Mouse (Mus musculus) forebrain, embryonic 11.5 days (tissue): ENCODE data around the gene Sypl2. TPM values are rescaled to one million over a fixed set of nuclear protein-coding genes. Genes with fewer than 3 reads are reported as not detected.

ENCODE experiments used
- ATAC-seq: fragments of 200-750 bp; cut with Nextera tagmentation; replicated peaks from 2 replicates; pipeline ENCODE4 v1.8.0; 2017; ENCODE audit warnings: moderate TSS enrichment; ENCODE audit not compliant: low FRiP score
- DNase-seq: peaks from one replicate; pipeline ENCODE4 v3.0.0-alpha.2; 2017; ENCODE audit warnings: low spot score
- H3K27ac ChIP-seq: fragments of 300-500 bp; sonication (generic); 2 replicates; pipeline ENCODE4 v1.5.1; 2014; ENCODE audit warnings: low read depth, low read length
- H3K27me3 ChIP-seq: fragments of 300-500 bp; sonication (generic); 2 replicates; pipeline ENCODE4 v1.6.1; 2014; ENCODE audit warnings: mild to moderate bottlenecking, low read length, mixed read lengths; ENCODE audit not compliant: control insufficient read depth, insufficient read depth
- H3K36me3 ChIP-seq: fragments of 300-500 bp; sonication (generic); 2 replicates; pipeline ENCODE4 v1.6.1; 2014; ENCODE audit warnings: mild to moderate bottlenecking, low read length, moderate library complexity, mixed read lengths; ENCODE audit not compliant: control insufficient read depth, insufficient read depth
- H3K4me1 ChIP-seq: fragments of 300-500 bp; sonication (generic); replicated peaks from 2 replicates; pipeline ENCODE4 v1.6.1; 2014; ENCODE audit warnings: low read length, mixed read lengths; ENCODE audit not compliant: control insufficient read depth, insufficient read depth
- H3K4me2 ChIP-seq: fragments of 300-500 bp; sonication (generic); 2 replicates; pipeline ENCODE4 v1.6.1; 2014; ENCODE audit warnings: low read depth, mild to moderate bottlenecking, low read length, moderate library complexity, mixed read lengths; ENCODE audit not compliant: severe bottlenecking
- H3K4me3 ChIP-seq: fragments of 300-500 bp; sonication (generic); 2 replicates; pipeline ENCODE4 v1.5.1; 2014; ENCODE audit warnings: low read depth, low read length
- H3K9ac ChIP-seq: fragments of 300-500 bp; sonication (generic); 2 replicates; pipeline ENCODE4 v1.6.1; 2014; ENCODE audit warnings: low read length
- H3K9me3 ChIP-seq: fragments of 300-500 bp; sonication (generic); 2 replicates; pipeline ENCODE4 v1.6.1; 2016; ENCODE audit warnings: low read length, mixed read lengths; ENCODE audit not compliant: control insufficient read depth
- WGBS: fragments of 180-500 bp; shearing (Covaris S2); extraction: QIAGEN DNeasy Blood & Tissue Kit; methylation state at CpG from one replicate; pipeline ENCODE4 v1.1.7; 2014; 5-methylcytosine and 5-hydroxymethylcytosine counted together
- polyA plus RNA-seq: library from polyadenylated mRNA; unstranded; fragments of >200 nt; fragmentation: Nextera tagmentation; extraction: Ambion mirVana; gene quantifications from 2 replicates; pipeline ENCODE4 v1.2.1, GENCODE M21; 2014

The Sypl2 gene
- polyA plus RNA-seq, 1 experiment from 2014 or later = 2.3 TPM

- Histone ChIP-seq H3K36me3 (no peaks in the 10 kb centered on the region), H3K27me3 (peaks cover 13% of the 10 kb centered on the region), H3K4me3 (no peak overlapping the region), H3K27ac (no peak overlapping the region), H3K4me2 (no peak overlapping the region), H3K9ac (no peak overlapping the region), H3K9me3 (no peaks in the 10 kb centered on the region), H3K4me1 (no peaks in the 10 kb centered on the region)
- 88% methylated on average over 4 of the region's 4 CpGs for WGBS
- peak; percentile 6 for DNase-seq
- ATAC-seq = no peak
These were observed 5.2 kb upstream of the Sypl2 start for GRCm38 (mm10) chr3:108231646-108232045.

DNA sequence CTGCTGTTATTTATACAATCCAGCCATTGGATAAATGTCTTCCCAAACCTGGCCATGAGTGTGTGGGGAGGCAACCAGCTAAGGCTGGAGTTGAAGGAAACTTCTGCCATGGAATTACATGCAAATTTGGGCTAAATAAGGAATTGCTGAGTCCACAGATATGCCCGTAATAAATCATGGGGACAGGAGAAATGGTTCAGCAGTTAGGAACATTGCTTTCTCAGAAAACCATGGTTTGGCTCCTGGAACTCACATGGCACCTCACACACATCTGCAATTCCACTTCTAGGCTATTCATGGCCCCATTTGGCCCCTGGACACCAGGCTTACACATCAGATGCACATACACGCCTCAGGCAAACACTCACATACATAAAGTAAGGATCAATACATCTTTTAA, 1.1 kb upstream of the Sypl2 start:
- H3K4me2 ChIP-seq = peak overlapping the region; percentile 61; the same call in 1 of the 2 replicates
- H3K27ac ChIP-seq = no peak overlapping the region
- no peak overlapping the region; the same call in 1 of the 2 replicates for H3K4me3 ChIP-seq

GRCm38 (mm10) chr3:108225711-108226557, 514 bp downstream of the Sypl2 start:
- H3K27ac ChIP-seq = no peak overlapping the region
- H3K27me3 ChIP-seq = peaks cover 36% of the 10 kb centered on the region
- H3K4me2 ChIP-seq = peak overlapping the region; percentile 61
- peak overlapping the region; percentile 58 for H3K9ac ChIP-seq
- peak overlapping the region; percentile 42 for H3K4me3 ChIP-seq
- H3K36me3 ChIP-seq = no peaks in the 10 kb centered on the region
- peak; percentile 63 for ATAC-seq
- 2% methylated on average over 65 of the region's 67 CpGs for WGBS
- H3K4me1 ChIP-seq = peaks cover 5% of the 10 kb centered on the region; the same call in 1 of the 2 replicates
- peak; percentile 69 for DNase-seq
- no peaks in the 10 kb centered on the region for H3K9me3 ChIP-seq

More for the DNA sequence above, 1.1 kb upstream of the Sypl2 start:
- ATAC-seq (no peak), DNase-seq (peak; percentile 21)
- H3K36me3 ChIP-seq = no peaks in the 10 kb centered on the region
- WGBS = 81% methylated on average over 2 of the region's 2 CpGs
- no peaks in the 10 kb centered on the region for H3K9me3 ChIP-seq
- peaks cover 5% of the 10 kb centered on the region; the same call in 1 of the 2 replicates for H3K4me1 ChIP-seq
- peaks cover 36% of the 10 kb centered on the region for H3K27me3 ChIP-seq
- no peak overlapping the region for H3K9ac ChIP-seq

GRCm38 (mm10) chr3:108220661-108221060, 5.8 kb downstream of the Sypl2 start:
- Histone ChIP-seq H3K9me3 (no peaks in the 10 kb centered on the region), H3K4me1 (no peaks in the 10 kb centered on the region; the same call in 1 of the 2 replicates), H3K4me3 (no peak overlapping the region), H3K27me3 (peaks cover 13% of the 10 kb centered on the region), H3K36me3 (no peaks in the 10 kb centered on the region), H3K4me2 (no peak overlapping the region), H3K9ac (no peak overlapping the region), H3K27ac (no peak overlapping the region)
- WGBS = 78% methylated on average over 3 of the region's 3 CpGs
- no peak for DNase-seq
- no peak for ATAC-seq

DNA sequence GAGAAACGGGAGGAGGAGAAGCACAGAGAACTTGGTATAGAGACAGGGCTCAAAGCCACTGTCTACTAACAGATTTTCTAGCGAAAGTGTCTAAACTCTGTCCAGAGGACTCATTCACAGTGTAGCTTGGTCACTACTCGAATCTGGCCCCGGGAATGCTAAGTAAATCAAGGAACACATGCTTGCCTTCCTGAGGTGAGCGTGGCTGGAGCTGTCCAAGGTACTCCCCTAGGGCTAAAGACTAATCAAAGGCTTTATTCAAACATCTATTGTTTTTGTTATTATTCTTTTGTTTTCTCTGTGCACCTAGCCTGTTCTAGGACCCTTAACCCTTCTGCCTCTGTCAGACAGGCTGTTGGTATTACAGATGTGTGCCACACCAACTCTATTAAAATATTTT, 11.7 kb downstream of the Sypl2 start:
- DNase-seq (no peak), ATAC-seq (no peak)
- H3K27ac ChIP-seq = no peak overlapping the region
- H3K4me1 ChIP-seq = 0 out of 2 replicates have a peak, but pooled peaks cover 2% of the 10 kb centered on the region
- no peak overlapping the region for H3K9ac ChIP-seq
- no peaks in the 10 kb centered on the region for H3K36me3 ChIP-seq
- H3K9me3 ChIP-seq = no peaks in the 10 kb centered on the region
- H3K4me3 ChIP-seq = no peak overlapping the region
- WGBS = 25% methylated on average over 5 of the region's 5 CpGs
- no peak overlapping the region for H3K4me2 ChIP-seq
- H3K27me3 ChIP-seq = no peaks in the 10 kb centered on the region

- no peaks in the 10 kb centered on the region for H3K36me3 ChIP-seq
- no peaks in the 10 kb centered on the region for H3K9me3 ChIP-seq
- DNase-seq = peak; percentile 49
- no peak overlapping the region for H3K4me3 ChIP-seq
- ATAC-seq = no peak
- no peak overlapping the region for H3K27ac ChIP-seq
- peaks cover 9% of the 10 kb centered on the region; the same call in 1 of the 2 replicates for H3K4me1 ChIP-seq
- no peak overlapping the region for H3K4me2 ChIP-seq
- no peak overlapping the region for H3K9ac ChIP-seq
- WGBS = 83% methylated on average over 8 of the region's 8 CpGs
- H3K27me3 ChIP-seq = no peaks in the 10 kb centered on the region
These were observed 14.0 kb downstream of the Sypl2 start for GRCm38 (mm10) chr3:108212406-108212805.

DNA sequence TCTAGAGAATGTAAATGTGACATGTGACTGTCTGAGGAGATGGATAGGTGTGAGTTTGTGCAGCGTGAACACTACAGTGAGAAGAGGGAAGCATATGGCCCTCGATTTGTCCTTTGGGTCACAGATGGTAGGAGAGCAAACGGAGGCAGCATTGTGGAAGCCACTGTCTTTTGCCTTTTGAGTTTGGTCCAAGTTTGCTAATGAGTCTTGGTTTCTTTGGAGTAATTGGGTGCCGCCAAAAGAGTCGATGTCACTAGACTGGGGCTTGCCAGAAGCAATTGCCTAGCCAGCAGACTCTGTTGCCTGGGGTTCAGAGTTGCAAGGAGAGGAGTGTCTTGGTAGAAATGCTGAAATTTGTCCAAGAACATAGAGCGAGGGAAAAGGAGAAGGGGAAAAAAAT, 14.6 kb downstream of the Sypl2 start:
- WGBS = 83% methylated on average over 6 of the region's 6 CpGs
- Histone ChIP-seq H3K27me3 (no peaks in the 10 kb centered on the region), H3K9me3 (no peaks in the 10 kb centered on the region), H3K4me2 (no peak overlapping the region), H3K27ac (no peak overlapping the region), H3K36me3 (no peaks in the 10 kb centered on the region; the same call in 1 of the 2 replicates), H3K9ac (no peak overlapping the region), H3K4me3 (no peak overlapping the region), H3K4me1 (peaks cover 9% of the 10 kb centered on the region; the same call in 1 of the 2 replicates)
- DNase-seq (peak; percentile 43), ATAC-seq (no peak)

- peak within 1 kb of the TSS; percentile 89 for H3K9ac ChIP-seq
- ATAC-seq (peak; percentile 88), DNase-seq (peak; percentile 87)
- no peaks in the 10 kb centered on the region for H3K9me3 ChIP-seq
- peak within 1 kb of the TSS; percentile 62 for H3K4me3 ChIP-seq
- peak within 1 kb of the TSS; percentile 63 for H3K4me2 ChIP-seq
- H3K27me3 ChIP-seq = no peaks in the 10 kb centered on the region
- WGBS = under 1% methylated on average over 14 of the region's 14 CpGs
- H3K36me3 ChIP-seq = no peaks in the 10 kb centered on the region; the same call in 1 of the 2 replicates
- H3K4me1 ChIP-seq = peaks cover 9% of the 10 kb centered on the region; the same call in 1 of the 2 replicates
- H3K27ac ChIP-seq = peak within 1 kb of the TSS; percentile 89
These were observed 15.7 kb downstream of the Sypl2 start, which contains the start of gene Atxn7l2 for GRCm38 (mm10) chr3:108210771-108211139. Gene Atxn7l2, minus strand, starts transcription at chr3:108210934.
